Mouse (Mus musculus): Measurements from ENCODE around the gene Rsf1. TPM values are rescaled to one million over a fixed set of nuclear protein-coding genes. Genes with fewer than 3 reads are reported as not detected.

Rsf1 gene
- total RNA-seq, 1 experiment from 2014 or later, result 30.6 TPM

DNA sequence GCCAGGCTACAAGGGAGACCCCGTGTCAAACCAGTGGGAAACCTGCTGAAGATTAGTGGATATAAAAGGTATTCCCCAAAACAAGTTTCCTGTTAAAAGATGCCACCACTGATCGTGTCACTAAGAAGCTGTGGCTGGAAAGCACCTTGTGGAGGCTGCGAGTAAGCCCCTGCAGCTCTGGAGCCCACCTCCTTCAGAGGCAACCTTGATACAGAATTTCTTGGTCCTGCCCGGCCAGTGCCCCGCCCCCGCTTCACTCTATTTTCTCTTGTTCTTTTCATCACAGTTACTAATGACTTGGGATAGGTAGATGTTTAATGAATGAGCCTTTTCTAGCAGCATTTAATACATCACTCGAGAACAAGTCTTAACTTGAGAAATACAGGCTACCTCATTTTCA, 146.4 kb downstream of the Rsf1 start:
- DNase-seq, result no peak

DNA sequence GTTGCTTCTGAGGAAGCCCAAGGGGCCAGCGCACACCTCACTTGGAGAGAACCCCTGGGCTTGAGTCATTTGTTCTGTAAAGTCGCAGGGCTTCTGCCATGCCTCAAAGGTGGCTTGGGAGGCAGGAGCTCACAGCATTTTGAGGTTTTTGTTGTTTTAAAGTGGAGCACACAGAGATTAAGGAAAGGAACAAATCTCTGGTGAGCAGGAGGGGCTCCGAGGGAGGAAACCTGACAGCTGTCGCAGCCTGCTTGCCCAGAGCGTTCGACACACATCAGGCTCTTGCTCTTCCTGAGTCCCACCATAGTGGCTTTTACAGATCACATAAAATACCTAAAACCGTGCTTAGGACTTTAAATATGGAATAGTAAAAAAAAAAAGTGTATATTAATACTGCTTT, 147.1 kb downstream of the Rsf1 start:
- DNase-seq, result no peak

DNA sequence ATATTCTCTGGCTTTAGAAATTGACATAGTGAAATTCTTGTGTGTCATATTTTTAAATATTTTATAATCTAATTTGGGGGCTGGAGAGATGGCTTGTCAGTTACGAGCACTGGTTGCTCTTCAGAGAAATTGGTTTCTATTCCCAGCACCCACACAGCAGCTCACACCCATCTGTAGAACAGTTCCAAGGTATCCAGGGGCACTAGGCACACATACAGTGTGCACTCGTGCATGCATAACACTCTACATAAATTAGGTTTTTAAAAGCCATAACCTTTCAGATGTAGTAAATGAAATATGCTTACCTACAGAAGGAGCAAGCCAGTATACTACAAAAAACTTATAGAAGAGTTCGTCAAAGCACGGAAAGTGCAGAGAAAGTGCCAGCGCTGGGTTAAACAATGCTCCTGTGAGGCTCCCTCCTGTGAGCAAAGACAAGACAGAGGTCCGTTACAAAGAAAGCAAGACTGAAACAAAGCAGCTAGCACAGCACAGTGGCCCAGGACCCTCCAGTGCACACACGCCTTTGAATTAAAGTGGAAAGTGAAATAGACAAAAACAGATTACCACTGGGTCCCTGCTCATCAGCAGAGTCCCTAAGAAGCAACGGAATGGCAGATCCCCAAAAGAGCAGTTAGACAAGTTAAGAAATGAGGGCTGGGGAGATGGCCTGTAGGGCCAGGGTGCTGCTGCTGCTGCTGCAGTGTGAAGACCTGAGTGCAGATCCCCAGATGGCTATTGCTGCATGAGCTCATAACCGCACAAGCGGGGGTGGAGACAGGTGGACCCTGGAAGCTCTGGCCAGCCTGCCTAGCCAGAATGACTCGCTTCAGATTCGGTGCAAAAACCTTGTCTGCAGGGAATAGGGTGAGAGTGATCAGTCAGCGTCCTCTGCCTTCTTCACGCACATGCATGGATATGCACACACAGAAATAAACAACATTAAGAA, 149.3 kb downstream of the Rsf1 start:
- no peak for DNase-seq

DNA sequence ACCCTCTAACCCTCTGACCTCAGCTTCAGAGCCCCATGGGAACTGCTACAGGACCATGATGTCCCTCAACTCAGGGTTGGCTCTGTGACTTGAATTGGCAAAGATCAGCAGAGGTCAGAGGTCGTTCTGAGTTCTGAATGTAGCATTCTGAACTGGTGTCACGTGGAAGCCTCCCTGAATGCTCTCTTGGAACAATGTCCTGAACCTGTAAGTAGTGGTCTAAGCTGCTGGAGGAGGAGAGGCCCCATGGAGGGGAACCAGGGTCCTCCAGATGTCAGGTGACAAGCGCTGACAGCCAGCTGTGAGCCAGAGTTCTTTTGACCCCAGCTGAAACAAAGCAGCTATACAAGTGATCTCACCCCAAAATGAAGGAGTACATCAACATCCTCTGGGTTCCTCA, 150.7 kb downstream of the Rsf1 start:
- DNase-seq, result no peak

DNA sequence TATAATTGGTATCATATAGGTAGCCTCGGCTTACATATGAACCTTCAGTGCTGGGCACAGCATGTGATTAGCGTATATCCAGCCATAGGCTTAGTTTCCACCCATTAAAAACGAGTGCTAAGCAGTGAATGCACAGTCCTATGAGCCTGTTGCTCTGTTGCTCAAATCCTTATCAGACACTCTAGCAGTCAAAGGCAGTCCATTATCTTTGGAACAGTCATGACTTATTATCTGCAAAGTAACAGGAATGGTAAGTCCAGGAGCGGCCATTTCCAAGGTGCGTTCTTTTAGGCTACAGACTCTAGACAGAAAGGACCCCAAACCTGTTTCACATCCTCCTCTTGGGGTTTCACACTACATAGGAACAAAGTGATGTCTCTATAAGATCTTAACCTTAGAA, 153.9 kb downstream of the Rsf1 start:
- DNase-seq, result no peak

DNA sequence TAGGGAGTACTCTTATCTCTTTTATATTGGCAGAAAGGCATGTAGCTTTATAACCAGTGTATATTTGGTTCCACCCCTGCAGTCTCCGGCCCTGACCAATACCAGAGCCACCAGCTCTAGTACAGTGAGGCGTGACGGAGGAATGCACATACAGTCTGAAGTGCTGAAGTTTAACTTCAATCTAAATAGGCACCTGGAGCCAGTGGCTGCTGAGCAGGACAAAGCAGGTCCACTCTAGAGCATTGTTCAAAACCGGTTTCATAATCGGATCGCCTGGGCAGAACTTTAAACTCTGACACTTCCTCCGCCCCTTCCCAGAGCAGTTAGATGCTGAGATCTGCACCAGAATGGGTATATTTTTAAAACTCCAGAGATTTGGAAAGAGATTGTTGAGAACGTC, 155.3 kb downstream of the Rsf1 start:
- no peak for DNase-seq

DNA sequence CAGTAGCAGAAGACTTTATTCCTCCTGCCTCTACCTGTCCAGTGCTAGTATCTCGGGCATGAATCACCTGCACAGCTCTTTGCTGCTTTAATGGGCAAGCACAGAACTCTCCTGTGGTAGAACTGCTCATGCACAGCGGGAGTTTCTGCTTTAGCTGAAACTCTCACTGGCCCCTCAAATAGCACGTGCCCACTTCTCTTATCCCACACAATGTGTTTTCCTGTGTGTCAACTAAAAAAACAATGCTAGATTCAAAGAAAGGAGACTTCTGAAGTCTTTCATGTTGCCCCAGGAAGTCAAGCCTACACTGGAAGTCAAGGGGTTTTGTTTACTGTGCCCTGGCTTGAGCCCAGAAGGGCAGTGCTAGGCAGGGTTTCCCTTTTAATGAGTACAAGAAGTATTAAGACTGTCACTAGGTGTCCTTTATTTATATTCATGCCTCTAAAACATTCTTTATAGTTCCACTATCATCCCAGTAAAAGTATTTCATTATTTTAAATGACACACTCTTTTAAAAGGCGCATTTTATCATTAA, 156.3 kb downstream of the Rsf1 start:
- DNase-seq, result no peak

DNA sequence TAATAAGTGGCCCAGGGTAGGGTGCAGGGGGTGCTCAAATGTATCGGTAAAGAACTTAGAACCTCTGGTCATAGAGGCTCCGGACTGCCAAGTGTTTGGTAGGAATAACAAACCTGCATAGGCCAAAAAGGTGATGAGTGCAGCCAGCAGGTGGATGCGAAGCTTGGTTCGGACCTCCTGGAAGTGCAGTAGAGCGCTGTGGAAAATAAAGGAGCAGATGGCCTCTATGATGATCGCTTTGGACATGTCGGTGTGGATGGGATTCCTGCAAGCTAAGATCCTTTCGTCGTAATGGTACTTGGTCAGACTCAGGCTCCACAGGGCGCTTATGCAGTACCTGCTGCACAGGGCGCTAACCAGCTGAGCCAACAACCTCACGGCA, 157.6 kb downstream of the Rsf1 start:
- no peak for DNase-seq

DNA sequence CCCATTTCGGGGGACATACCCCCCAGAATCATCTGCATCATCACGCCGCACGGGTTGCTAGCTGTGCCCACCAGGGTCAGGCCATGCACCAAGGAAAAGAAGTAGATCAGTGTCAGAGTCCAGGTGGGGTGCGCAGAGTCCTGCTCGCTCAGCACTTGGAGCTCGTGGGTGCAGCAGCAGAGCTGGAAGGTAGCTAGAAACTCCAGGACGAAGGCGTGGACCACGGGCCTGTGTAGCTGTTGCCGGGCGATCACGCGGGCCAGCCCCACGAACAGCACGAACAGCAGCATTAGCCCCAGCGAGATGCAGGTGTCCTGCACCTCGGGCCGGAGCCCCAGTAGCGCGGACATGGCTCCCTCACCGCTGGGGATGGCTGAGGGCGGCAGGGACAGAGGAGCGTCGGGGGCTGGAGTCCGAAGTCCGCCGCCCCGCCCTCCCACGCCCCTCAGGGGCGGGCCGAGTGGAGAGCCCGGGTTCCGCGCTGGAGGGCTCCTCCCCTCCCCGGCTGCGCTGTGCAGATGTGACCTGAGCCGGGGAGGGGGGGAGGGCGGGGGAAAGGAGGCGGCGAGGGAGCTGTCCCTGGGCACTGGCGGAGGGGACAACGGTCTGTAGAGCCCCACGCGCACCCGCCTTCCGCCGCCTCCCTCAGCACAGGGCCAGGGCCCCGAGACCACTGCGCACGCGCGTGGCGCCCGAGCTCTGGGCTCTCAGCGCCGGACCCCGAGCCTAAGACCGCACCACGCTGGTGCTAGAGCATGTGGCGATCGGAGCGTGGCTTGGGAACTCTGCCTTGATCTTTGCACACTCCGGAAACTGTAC, 158.2 kb downstream of the Rsf1 start, which contains the start of gene Aqp11:
Aqp11 (minus strand) TSS at position 652 of the 819 bp plus-strand sequence.
- peak; percentile 93 for DNase-seq

DNA sequence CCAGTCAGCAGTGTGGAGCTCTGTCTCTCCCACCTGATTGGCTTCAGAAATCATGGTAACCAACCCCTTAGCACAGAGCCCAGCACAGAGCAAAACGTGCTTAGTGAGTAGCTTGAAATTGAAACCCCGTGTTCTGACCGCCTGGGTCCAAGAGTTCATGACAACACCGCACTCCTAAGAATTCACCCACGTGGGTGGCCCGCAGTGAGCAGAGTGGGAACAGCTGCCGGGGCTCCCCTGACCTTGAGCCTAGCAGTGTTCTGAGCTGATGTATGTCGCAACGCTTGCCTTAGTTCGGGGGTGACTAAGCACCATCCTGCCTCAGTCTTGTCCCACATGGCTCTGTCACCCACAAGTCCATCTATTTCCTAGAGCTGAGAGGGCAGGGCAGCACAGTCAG, 161.3 kb downstream of the Rsf1 start:
- peak; percentile 58 for DNase-seq

DNA sequence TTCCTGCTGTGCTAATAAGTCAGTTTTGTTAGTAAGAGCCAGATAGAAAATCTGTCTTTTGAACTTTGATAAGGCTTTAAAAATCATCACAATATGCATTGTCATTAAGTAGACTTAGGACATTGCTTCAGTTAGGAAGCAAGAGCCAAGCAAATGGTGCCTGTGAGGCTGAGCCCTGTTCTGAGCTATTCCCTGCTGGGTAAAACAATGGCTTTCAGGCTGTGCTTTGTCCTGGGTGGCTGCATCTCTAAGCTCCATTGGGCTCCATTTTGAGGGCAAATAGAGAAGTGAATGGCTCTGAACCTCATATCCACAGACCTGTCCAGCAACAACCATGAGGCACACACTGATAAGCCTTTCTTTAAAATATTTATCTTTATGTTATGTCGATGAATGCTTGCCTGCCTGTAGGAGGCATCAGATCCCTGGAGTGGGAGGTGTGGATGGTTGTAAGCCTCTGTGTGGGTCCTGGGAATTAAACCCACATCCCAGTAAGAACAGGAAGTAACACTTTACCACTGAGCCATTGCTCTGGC, 162.1 kb downstream of the Rsf1 start:
- DNase-seq, result no peak

Other genes with a start within 250 kb of the Rsf1 start
- 6.2 and 9.4 TPM in 2 replicates for gene Usp35, start 247.9 kb upstream of the Rsf1 start, total RNA-seq (2021)
- 9.0 and 9.1 TPM in 2 replicates for gene Kctd21, start 247.6 kb upstream of the Rsf1 start, total RNA-seq (2021)
- 17.4 and 24.3 TPM in 2 replicates for gene Alg8, start 208.3 kb upstream of the Rsf1 start, total RNA-seq (2021)
- gene Ndufc2, start 179.9 kb upstream of the Rsf1 start, total RNA-seq (2021), result 221 and 290 TPM in 2 replicates
- gene Thrsp, start 162.2 kb upstream of the Rsf1 start, total RNA-seq (2021), result 584 and 613 TPM in 2 replicates
- 1.7 TPM in 2 replicates for gene Kctd14, start 128.6 kb upstream of the Rsf1 start, total RNA-seq (2021)
- 64.7 and 65.3 TPM in 2 replicates for gene Ints4, start 98.9 kb upstream of the Rsf1 start, total RNA-seq (2021)
- 32.2 and 36.8 TPM in 2 replicates for gene Aamdc, start 392 bp upstream of the Rsf1 start, total RNA-seq (2021)
- gene Clns1a, start 116.7 kb downstream of the Rsf1 start, total RNA-seq (2021), result 54.1 and 56.9 TPM in 2 replicates
- gene Aqp11, start 158.4 kb downstream of the Rsf1 start, total RNA-seq (2021), result 4.0 and 5.2 TPM in 2 replicates
- gene Pak1, start 208.7 kb downstream of the Rsf1 start, total RNA-seq (2021), result 20.5 and 26.5 TPM in 2 replicates

All from adrenal gland, postnatal 25 days (tissue).